ENCODE assay signal across 16 mouse cellular contexts in the genomic region with DNA sequence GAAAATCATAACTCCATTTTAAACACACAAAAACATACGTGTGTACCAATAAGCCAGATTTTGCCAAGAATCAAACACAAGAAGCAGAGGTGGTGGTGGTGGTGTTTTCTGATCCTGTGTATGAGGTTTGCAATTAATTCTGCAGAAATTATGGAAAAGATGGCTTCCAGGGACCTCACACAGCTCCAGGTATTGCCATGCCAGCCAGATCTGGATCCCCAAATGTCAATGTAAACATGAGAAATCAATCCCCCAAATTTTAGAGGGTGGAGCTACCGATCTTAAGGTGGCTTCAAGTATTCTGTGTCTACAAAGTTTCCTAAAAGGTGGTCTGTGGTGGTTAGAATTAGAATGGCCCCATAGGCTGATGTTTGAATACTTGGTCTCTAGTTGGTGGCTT.
"Had no signal": no experiment of that assay in that cellular context is flagged by ENCODE, and none has a peak within 500 bp of the region (broad histone marks: within the 10 kb centered on the region; RNA-seq: fewer than 3 reads in every experiment).

No protein-coding gene starts in this region.

- H3K9me3 ChIP-seq: neural tube, embryonic 13.5 days; neural tube, embryonic 15.5 days; stomach, embryonic 15.5 days had no signal

- H3K9ac ChIP-seq: neural tube, embryonic 13.5 days; neural tube, embryonic 15.5 days; stomach, embryonic 15.5 days had no signal

- H3K27me3 ChIP-seq: neural tube, embryonic 13.5 days; neural tube, embryonic 15.5 days; stomach, embryonic 15.5 days had no signal

- DNase-seq: retina, postnatal 1 day; right cerebral cortex, adult 18-20 months; right cerebral cortex, postnatal 14 days; right cerebral cortex, postnatal 25 days; right cerebral cortex, postnatal 4 days; spleen, adult 18-20 months; thymus, adult 18-20 months; thymus, adult 2 months; thymus, postnatal 14 days; thymus, postnatal 25 days; thymus, postnatal 36 days; thymus, postnatal 4 days had no signal

- H3K27ac ChIP-seq: neural tube, embryonic 13.5 days; neural tube, embryonic 15.5 days; stomach, embryonic 15.5 days; stomach, postnatal 0 days had no signal

- H3K36me3 ChIP-seq: neural tube, embryonic 13.5 days; neural tube, embryonic 15.5 days; stomach, embryonic 15.5 days had no signal

- H3K4me3 ChIP-seq: neural tube, embryonic 13.5 days; neural tube, embryonic 15.5 days; stomach, embryonic 15.5 days had no signal

- H3K4me1 ChIP-seq: neural tube, embryonic 15.5 days; stomach, embryonic 15.5 days had no signal

- H3K4me2 ChIP-seq: neural tube, embryonic 13.5 days; neural tube, embryonic 15.5 days; stomach, embryonic 15.5 days had no signal
